Mouse (Mus musculus) G1E-ER4 (cell line): ENCODE data around the gene Sdc3. TPM values are rescaled to one million over a fixed set of nuclear protein-coding genes. Genes with fewer than 3 reads are reported as not detected.

Source experiments
- GATA1 ChIP-seq: IDR thresholded peaks from one replicate; pipeline ENCODE4 v1.8.0; 2012; ENCODE audit warnings: low read length, inconsistent platforms
- polyA plus RNA-seq: library from polyadenylated mRNA; stranded (reverse); fragments of >175 nt; gene quantifications from 2 replicates; pipeline ENCODE4 v1.2.3, GENCODE M21; 2012

Gene Sdc3
- polyA plus RNA-seq, 1 experiment = not detected

- no peak for TF ChIP-seq GATA1
These were observed 12.0 kb downstream of the Sdc3 start for GRCm38 (mm10) chr4:130804292-130804691.

GRCm38 (mm10) chr4:130804771-130805361, 12.5 kb downstream of the Sdc3 start:
- TF ChIP-seq GATA1 = no peak

- TF ChIP-seq GATA1 = no peak
These were observed 13.4 kb downstream of the Sdc3 start for GRCm38 (mm10) chr4:130805746-130806145.

- no peak for TF ChIP-seq GATA1
These were observed 14.4 kb downstream of the Sdc3 start for GRCm38 (mm10) chr4:130806746-130807145.

GRCm38 (mm10) chr4:130809784-130810183, 17.4 kb downstream of the Sdc3 start:
- TF ChIP-seq GATA1 = no peak

GRCm38 (mm10) chr4:130810845-130811244, 18.5 kb downstream of the Sdc3 start:
- no peak for TF ChIP-seq GATA1

GRCm38 (mm10) chr4:130811385-130811784, 19.0 kb downstream of the Sdc3 start:
- no peak for TF ChIP-seq GATA1

GRCm38 (mm10) chr4:130813958-130814357, 21.6 kb downstream of the Sdc3 start:
- no peak for TF ChIP-seq GATA1

GRCm38 (mm10) chr4:130814742-130815330, 22.5 kb downstream of the Sdc3 start:
- no peak for TF ChIP-seq GATA1

- no peak for TF ChIP-seq GATA1
These were observed 23.5 kb downstream of the Sdc3 start for GRCm38 (mm10) chr4:130815860-130816259.

- no peak for TF ChIP-seq GATA1
These were observed 27.5 kb downstream of the Sdc3 start for GRCm38 (mm10) chr4:130819806-130820205.

GRCm38 (mm10) chr4:130820594-130821255, 28.4 kb downstream of the Sdc3 start:
- TF ChIP-seq GATA1 = no peak

GRCm38 (mm10) chr4:130828851-130829673, 36.7 kb downstream of the Sdc3 start:
- TF ChIP-seq GATA1 = no peak

- TF ChIP-seq GATA1 = no peak
These were observed 41.8 kb downstream of the Sdc3 start for GRCm38 (mm10) chr4:130834122-130834521.

GRCm38 (mm10) chr4:130835550-130835949, 43.2 kb downstream of the Sdc3 start:
- TF ChIP-seq GATA1 = no peak
